Mouse (Mus musculus) ES-CJ7 (cell line): ENCODE results near the gene Gm16434.
"Not testable (repeated sequence)": the region's sequence is repeated elsewhere in the genome, so short reads cannot be mapped to it uniquely, and the experiment has no call there.

Source experiments
- DNase-seq: peaks from one replicate; pipeline ENCODE4 v3.0.0; 2011; ENCODE audit warnings: low read depth, low spot score

Gm16434 gene

DNA sequence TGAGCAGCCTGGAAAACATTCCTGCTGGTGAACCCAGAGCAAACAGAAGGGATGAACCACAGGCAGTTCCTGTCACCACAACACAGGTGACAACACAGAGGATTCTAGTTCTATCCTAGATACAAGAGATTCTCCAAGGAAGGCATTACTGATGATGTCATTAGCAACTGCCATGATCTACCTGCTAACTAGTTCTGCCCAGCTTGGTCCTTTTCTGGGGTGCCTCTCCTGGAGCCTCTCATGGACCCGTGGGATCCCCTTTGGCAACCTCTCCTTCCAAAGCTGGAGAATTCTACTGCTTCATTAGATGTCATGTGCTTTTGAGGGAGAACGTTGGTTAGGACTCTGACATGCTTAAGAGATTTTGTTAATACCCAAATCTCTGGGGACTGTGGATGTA is at the start of gene Gm16434:
Gene Gm16434 (minus strand): TSS at position 101 of the 400 bp plus-strand sequence.
- DNase-seq = not testable (repeated sequence)

- not testable (repeated sequence) for DNase-seq
Measured at GRCm38 (mm10) chr14:7243498-7243897, 49.2 kb upstream of the Gm16434 start.

DNA sequence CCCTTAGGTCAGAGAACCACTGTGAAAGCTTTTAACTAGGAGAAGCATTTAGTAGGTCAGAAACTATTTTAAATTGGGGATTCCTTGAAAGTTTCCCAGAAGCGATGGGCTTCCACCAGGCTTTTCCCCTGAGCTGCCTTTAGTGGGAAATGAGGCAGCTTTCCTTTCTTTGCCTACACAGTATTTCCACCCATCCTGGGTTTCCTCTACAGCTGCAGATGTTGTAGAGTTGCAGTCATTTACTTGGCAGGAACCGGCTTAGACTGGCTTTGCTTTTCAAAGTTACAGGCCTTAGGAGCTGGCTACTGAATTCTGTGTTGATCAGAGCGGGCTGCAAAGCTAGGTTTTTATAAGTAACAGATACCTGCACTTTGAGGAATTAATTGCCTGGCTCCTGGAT is 5.7 kb upstream of the Gm16434 start:
- peak; percentile 4 for DNase-seq

DNA sequence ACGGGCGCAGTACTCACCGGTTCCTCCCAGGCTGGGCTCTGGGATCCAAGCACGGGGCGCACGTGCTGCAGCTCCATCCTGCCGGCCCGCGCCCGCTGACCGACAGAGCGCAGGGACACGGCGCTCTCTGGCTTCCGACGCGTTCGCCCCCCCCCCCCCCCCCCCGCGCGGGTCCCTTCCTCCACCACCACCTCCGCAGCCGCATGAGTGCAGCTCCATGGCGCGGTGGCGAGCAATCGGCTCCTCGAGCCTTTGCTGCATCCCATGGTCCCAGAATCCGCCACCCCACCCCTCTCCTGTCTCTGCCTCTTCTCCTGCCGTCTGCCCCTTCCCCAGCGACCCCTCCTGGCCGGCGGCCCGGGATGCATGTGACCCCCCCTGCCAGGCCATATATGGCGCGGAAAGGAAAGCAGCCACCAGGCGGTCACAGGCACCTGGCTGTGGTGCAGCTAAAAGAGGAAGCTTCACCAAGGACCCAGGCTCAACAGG is 19.8 kb downstream of the Gm16434 start, which contains the start of gene Gm3512:
Gene Gm3512 (minus strand): TSS at position 51 of the 489 bp plus-strand sequence.
- DNase-seq = not testable (repeated sequence)
